Mouse (Mus musculus) inflammation-experienced regulatory T-cells, adult 6 months (primary cell): Measurements from ENCODE around the gene Fahd1. TPM values are rescaled to one million over a fixed set of nuclear protein-coding genes. Genes with fewer than 3 reads are reported as not detected.
A peak's percentile ranks its signal among the peaks of the same experiment; 100 is the strongest.

Experiments
- ATAC-seq: one replicate; pipeline ENCODE4 v1.8.0; 2017
- polyA plus RNA-seq, 3 experiments: library from polyadenylated mRNA; unstranded; fragments of 100-300 nt; shearing (Covaris generic); gene quantifications; one replicate each; pipeline ENCODE4 v1.2.1; 2017

The Fahd1 gene
- polyA plus RNA-seq, 3 experiments from 2014 or later: 1.4 to 2.3 (median 2.0) TPM

GRCm38 (mm10) chr17:24844525-24844924 is 5.6 kb downstream of the Fahd1 start:
- ATAC-seq: no peak

- ATAC-seq: no peak
Measured at GRCm38 (mm10) chr17:24842631-24843030, 7.5 kb downstream of the Fahd1 start.

GRCm38 (mm10) chr17:24841133-24841532 is 9.0 kb downstream of the Fahd1 start:
- ATAC-seq: no peak

- no peak for ATAC-seq
Measured at GRCm38 (mm10) chr17:24840341-24840740, 9.8 kb downstream of the Fahd1 start.

- no peak for ATAC-seq
Measured at GRCm38 (mm10) chr17:24839842-24840241, 10.3 kb downstream of the Fahd1 start, which contains the start of gene Hagh. TSS of gene Hagh (plus strand) at chr17:24840143.

- ATAC-seq: no peak
Measured at GRCm38 (mm10) chr17:24821351-24822280, 28.5 kb downstream of the Fahd1 start.

- ATAC-seq: no peak
Measured at GRCm38 (mm10) chr17:24819469-24819868, 30.7 kb downstream of the Fahd1 start.

- ATAC-seq: no peak
Measured at GRCm38 (mm10) chr17:24818172-24818571, 32.0 kb downstream of the Fahd1 start.

- ATAC-seq: no peak
Measured at GRCm38 (mm10) chr17:24817503-24817902, 32.7 kb downstream of the Fahd1 start.

GRCm38 (mm10) chr17:24815256-24815655 is 34.9 kb downstream of the Fahd1 start:
- ATAC-seq: no peak

GRCm38 (mm10) chr17:24812215-24812614 is 37.9 kb downstream of the Fahd1 start:
- ATAC-seq: no peak

- ATAC-seq: no peak
Measured at GRCm38 (mm10) chr17:24811211-24811610, 39.0 kb downstream of the Fahd1 start.

- peak; percentile 52 for ATAC-seq
Measured at GRCm38 (mm10) chr17:24803952-24804951, 45.9 kb downstream of the Fahd1 start, which contains the start of gene Meiob. TSS of gene Meiob (plus strand) at chr17:24804289.

GRCm38 (mm10) chr17:24800524-24800923 is 49.6 kb downstream of the Fahd1 start:
- no peak for ATAC-seq

- ATAC-seq: no peak
Measured at GRCm38 (mm10) chr17:24799476-24799875, 50.7 kb downstream of the Fahd1 start.

Other genes with a start within 250 kb of the Fahd1 start
- 10 to 100 TPM; 17.0 to 17.7 (median 17.1) TPM for gene Tsc2, start 217.7 kb downstream of the Fahd1 start, polyA plus RNA-seq
- gene Nthl1, start 217.7 kb downstream of the Fahd1 start, polyA plus RNA-seq: 1 to 10 TPM; 2.0 to 4.8 (median 2.8) TPM
- gene Slc9a3r2, start 200.0 kb downstream of the Fahd1 start, polyA plus RNA-seq: not detected
- gene Npw, start 191.9 kb downstream of the Fahd1 start, polyA plus RNA-seq: not detected
- gene Zfp598, start 180.7 kb downstream of the Fahd1 start, polyA plus RNA-seq: 1 to 10 TPM; 4.1 to 5.8 (median 5.4) TPM
- 1 to 10 TPM in 2 of 3 experiments, under 1 TPM in 1; 0.51 to 5.4 (median 1.7) TPM for gene Syngr3, start 160.4 kb downstream of the Fahd1 start, polyA plus RNA-seq
- gene Gfer, start 154.2 kb downstream of the Fahd1 start, polyA plus RNA-seq: 10 to 100 TPM; 10.2 to 18.4 (median 13.1) TPM
- 1 to 10 TPM; 1.8 to 3.5 (median 2.7) TPM for gene Noxo1, start 154.1 kb downstream of the Fahd1 start, polyA plus RNA-seq
- 10 to 100 TPM; 29.5 to 55.4 (median 32.2) TPM for gene Tbl3, start 142.7 kb downstream of the Fahd1 start, polyA plus RNA-seq
- not detected for gene Rnf151, start 132.3 kb downstream of the Fahd1 start, polyA plus RNA-seq
- gene Rps2, start 132.2 kb downstream of the Fahd1 start, polyA plus RNA-seq: 100 to 1,000 TPM; 452 to 883 (median 453) TPM
- gene Ndufb10, start 125.9 kb downstream of the Fahd1 start, polyA plus RNA-seq: 100 to 1,000 TPM; 234 to 249 (median 238) TPM
- gene Rpl3l, start 122.5 kb downstream of the Fahd1 start, polyA plus RNA-seq: not detected
- gene Msrb1, start 113.7 kb downstream of the Fahd1 start, polyA plus RNA-seq: 10 to 100 TPM; 27.2 to 34.4 (median 28.6) TPM
- gene Hs3st6, start 97.4 kb downstream of the Fahd1 start, polyA plus RNA-seq: not detected
- not detected for gene Meiob, start 46.1 kb downstream of the Fahd1 start, polyA plus RNA-seq
- 10 to 100 TPM; 24.3 to 30.5 (median 25.2) TPM for gene Hagh, start 10.2 kb downstream of the Fahd1 start, polyA plus RNA-seq
- gene Igfals, start 15.6 kb upstream of the Fahd1 start, polyA plus RNA-seq: not detected
- gene Nubp2, start 36.0 kb upstream of the Fahd1 start, polyA plus RNA-seq: 100 to 1,000 TPM in 1 of 3 experiments, 10 to 100 TPM in 2; 75.5 to 104 (median 88.6) TPM
- gene Spsb3, start 36.3 kb upstream of the Fahd1 start, polyA plus RNA-seq: 10 to 100 TPM; 48.5 to 53.2 (median 49.1) TPM
- 10 to 100 TPM; 16.4 to 26.2 (median 26.1) TPM for gene Eme2, start 44.7 kb upstream of the Fahd1 start, polyA plus RNA-seq
- gene Mrps34, start 44.8 kb upstream of the Fahd1 start, polyA plus RNA-seq: 10 to 100 TPM; 68.7 to 85.6 (median 71.2) TPM
- 10 to 100 TPM; 39.8 to 50.7 (median 45.7) TPM for gene Nme3, start 46.1 kb upstream of the Fahd1 start, polyA plus RNA-seq
- 10 to 100 TPM; 22.0 to 47.5 (median 34.9) TPM for gene Mapk8ip3, start 86.6 kb upstream of the Fahd1 start, polyA plus RNA-seq
- 10 to 100 TPM; 25.3 to 48.1 (median 32.1) TPM for gene Jpt2, start 110.3 kb upstream of the Fahd1 start, polyA plus RNA-seq
- gene Cramp1l, start 165.4 kb upstream of the Fahd1 start, polyA plus RNA-seq: 10 to 100 TPM; 10.7 to 22.5 (median 17.2) TPM
- 10 to 100 TPM; 15.7 to 18.8 (median 17.2) TPM for gene Ift140, start 165.7 kb upstream of the Fahd1 start, polyA plus RNA-seq
- under 1 TPM in 2 of 3 experiments, not detected in 1; 0.47 to 0.66 TPM for gene Tmem204, start 233.2 kb upstream of the Fahd1 start, polyA plus RNA-seq